Mouse (Mus musculus) gastrocnemius, postnatal 36 days (tissue): Measurements from ENCODE around the gene Catsperg2. TPM values are rescaled to one million over a fixed set of nuclear protein-coding genes. Genes with fewer than 3 reads are reported as not detected.
"Not testable (repeated sequence)": the region's sequence is repeated elsewhere in the genome, so short reads cannot be mapped to it uniquely, and the experiment has no call there.

Source experiments
- DNase-seq, 2 experiments: peaks; one replicate each; pipeline ENCODE4 v3.0.0; 2022
- intact Hi-C: fragments of 180-260 bp; cut with DNase I; formaldehyde crosslinking; loops from one replicate; pipeline ENCODE4 v1.15.1; 2025
- long read RNA-seq, 2 experiments: library from polyadenylated mRNA; stranded (forward); transcript quantifications; one replicate each; pipeline ENCODE4 v2.0.0; 2021
- microRNA-seq, 2 experiments: library from miRNA; unstranded; fragments of <30 nt; microRNA quantifications; one replicate each; pipeline ENCODE4 v1.2.0; 2021
- total RNA-seq, 2 experiments: library from RNA; stranded (reverse); gene quantifications; 2 replicates each; pipeline ENCODE4 v1.2.3; 2021

Catsperg2 gene
- not detected for total RNA-seq
- long read RNA-seq, experiment 1 = 0 reads
- long read RNA-seq, experiment 2 = 0 reads

DNA sequence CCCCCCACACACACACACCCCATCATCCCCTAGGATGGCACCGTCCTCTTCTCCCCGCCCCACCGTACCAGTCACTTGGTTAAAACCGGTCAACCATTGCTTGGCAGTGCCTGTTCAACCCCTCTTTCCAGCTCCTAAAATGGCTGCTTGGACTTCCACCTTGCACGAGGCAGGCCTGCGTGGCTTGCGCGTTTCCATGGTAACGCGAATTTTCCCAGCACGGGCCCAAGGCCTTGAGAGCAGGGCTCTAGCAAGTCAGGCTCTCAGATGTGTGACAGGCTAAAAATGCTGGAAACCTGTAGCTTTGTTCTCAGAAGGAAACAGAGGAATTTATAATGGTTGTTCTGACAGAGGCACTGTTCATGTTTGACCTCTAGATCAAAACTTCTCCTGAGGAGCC, at the start of gene Catsperg2:
Catsperg2 (minus strand) TSS at position 173 of the 400 bp plus-strand sequence.
- intact Hi-C loops, DNase-seq: not testable (repeated sequence)

DNA sequence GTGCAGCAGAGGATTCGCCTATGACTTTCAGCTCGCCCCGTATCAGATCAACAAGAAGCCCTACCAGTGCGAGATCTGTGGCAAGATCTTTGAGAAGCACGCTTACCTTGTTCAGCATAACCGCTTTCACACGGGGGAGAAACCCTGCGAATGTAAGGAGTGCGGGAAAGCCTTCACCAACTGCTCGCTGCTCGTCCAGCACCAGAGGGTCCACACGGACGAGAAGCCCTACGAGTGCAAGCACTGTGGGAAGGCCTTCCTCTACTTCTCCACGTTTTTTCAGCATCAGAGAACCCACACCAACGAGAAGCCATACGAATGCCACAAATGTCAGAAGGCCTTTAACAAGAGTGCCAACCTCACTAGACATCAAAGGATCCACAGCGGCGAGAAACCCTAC, 49.7 kb upstream of the Catsperg2 start:
- intact Hi-C loops = no loop called here
- DNase-seq = no peak

DNA sequence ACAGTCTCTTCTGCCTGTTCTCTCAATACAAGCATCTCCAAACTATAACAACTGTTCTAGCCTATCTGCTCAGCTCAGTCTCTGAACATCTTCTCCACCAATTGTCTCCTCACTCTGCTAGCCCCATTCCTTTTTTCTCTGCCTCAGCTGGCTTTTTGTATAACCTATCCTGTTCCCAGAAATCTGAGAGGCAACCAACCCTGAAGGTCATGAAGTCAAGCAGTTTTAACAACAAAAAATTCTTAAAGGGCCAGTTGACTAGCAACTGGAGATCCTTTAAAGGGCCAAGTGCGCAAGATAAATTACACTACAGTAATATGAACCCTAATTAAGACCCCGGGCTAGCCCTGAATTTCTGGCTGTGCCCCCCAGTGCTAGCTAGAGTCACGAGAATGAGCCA, 47.5 kb upstream of the Catsperg2 start:
- no peak for DNase-seq

DNA sequence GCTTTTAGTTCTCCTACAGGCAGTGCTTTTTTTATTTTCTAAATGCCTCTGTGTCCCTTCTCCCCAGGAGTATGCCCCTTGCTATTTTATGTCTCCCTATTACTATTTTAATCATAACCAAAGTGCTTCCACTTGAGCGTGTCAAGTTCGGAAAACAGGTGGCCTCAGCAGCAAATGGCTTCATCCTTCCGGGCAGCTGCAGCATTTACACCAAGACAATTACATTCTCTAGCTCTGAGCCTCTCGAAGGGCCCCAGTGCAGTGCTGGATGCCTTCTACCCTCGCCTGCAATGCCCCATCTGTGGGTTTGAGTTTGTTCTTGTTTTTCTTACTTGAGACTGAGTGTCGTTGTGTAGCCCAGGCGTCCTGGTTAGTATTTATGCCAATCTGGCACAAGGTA, 46.7 kb upstream of the Catsperg2 start:
- DNase-seq = no peak
- intact Hi-C loops = loop anchor here (5.0 kb wide), 1 partner anchor 281 kb away; no protein-coding TSS in a partner anchor

More for the DNA sequence above, 47.5 kb upstream of the Catsperg2 start:
- intact Hi-C loops = loop anchor here (5.0 kb wide), 1 partner anchor 282 kb away; no protein-coding TSS in a partner anchor

- intact Hi-C loops = loop anchor here (5.0 kb wide), 1 partner anchor 48 kb away; the partner anchor contains the start of gene Zfp790
- DNase-seq = no peak
Measured at GRCm38 (mm10) chr7:29768980-29769379, 42.1 kb upstream of the Catsperg2 start.

GRCm38 (mm10) chr7:29768090-29768900, 41.5 kb upstream of the Catsperg2 start, which contains the start of gene Zfp84:
Zfp84 (plus strand) TSS chr7:29768552.
- peak; percentile 75 to 76 for DNase-seq
- intact Hi-C loops = loop anchor here (5.0 kb wide), 1 partner anchor 49 kb away; the partner anchor contains the start of gene Zfp790

GRCm38 (mm10) chr7:29767058-29767686, 40.3 kb upstream of the Catsperg2 start:
- intact Hi-C loops = loop anchor here (5.0 kb wide), 1 partner anchor 50 kb away; the partner anchor contains the start of gene Zfp790
- peak; percentile 71 to 73 for DNase-seq

- intact Hi-C loops = loop anchor here (5.0 kb wide), 1 partner anchor 53 kb away; the partner anchor contains the start of gene Zfp790
- no peak for DNase-seq
Measured at GRCm38 (mm10) chr7:29764702-29765101, 37.9 kb upstream of the Catsperg2 start.

GRCm38 (mm10) chr7:29760476-29760875, 33.6 kb upstream of the Catsperg2 start:
- DNase-seq = no peak
- intact Hi-C loops = no loop called here

GRCm38 (mm10) chr7:29742258-29742657, 15.4 kb upstream of the Catsperg2 start:
- no peak for DNase-seq
- intact Hi-C loops = no loop called here

DNA sequence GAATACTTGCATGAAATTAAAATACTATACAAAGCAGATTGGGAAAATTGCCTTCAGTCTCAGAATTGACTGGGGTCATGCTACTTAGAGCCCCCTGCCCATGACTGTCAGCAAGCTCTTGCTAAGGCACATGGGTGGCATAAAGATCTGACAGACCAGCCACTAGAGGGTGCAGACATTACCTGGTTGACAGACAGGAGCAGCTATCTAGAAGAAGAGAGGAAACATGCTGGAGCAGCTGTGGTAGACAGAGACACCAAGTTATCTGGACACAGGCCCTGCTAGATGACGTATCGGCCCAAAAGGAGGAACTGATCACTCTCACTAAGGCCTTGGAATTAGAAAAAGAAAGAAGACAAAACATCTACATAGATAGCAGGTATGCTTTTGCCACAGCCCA, 1.2 kb upstream of the Catsperg2 start:
- no peak for DNase-seq

DNA sequence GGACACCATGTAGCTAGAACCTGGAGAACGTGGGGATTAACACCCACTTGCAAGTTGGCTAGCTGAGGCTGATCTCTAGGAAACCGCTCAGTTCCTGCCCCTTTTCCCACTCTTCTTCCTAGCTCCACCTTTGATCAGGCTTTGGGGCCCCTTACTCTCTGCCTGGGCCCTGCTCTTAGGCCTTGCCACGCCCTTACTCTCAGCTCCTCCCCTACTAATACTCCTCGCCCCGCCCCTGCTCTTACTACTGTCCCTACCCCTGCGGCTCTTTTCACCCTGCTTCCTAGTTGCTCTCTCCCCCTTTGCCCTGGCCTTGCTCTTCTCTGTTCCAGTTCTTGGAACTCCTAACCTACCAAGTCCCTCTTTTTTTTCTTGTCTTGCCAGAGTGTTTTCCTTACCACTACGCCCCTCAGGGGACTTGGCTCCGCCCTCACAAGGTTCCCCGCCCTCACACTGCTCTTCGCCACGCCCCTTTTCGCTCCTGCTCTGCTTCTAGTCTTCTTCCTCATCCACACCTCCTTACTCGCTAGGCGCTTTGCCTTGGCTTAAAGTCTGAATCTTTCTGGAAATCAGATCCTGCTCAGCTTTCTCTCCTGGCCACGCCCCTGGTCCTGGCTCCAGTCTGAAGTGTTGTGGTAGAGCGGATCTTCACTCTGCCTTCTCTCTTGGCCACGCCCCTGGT, 1.2 kb downstream of the Catsperg2 start:
- DNase-seq, intact Hi-C loops: not testable (repeated sequence)

More for the DNA sequence above, 1.2 kb upstream of the Catsperg2 start:
- intact Hi-C loops = no loop called here

GRCm38 (mm10) chr7:29708891-29709290, 17.9 kb downstream of the Catsperg2 start:
- DNase-seq, intact Hi-C loops: not testable (repeated sequence)

GRCm38 (mm10) chr7:29695231-29695630, 31.6 kb downstream of the Catsperg2 start:
- DNase-seq, intact Hi-C loops: not testable (repeated sequence)

- DNase-seq = no peak
- intact Hi-C loops = no loop called here
Measured at GRCm38 (mm10) chr7:29681868-29682267, 45.0 kb downstream of the Catsperg2 start.

Small RNA genes within 50 kb of the gene (microRNA-seq; reads per million reads assigned to microRNA genes)
- 0.74 to 3.9 reads per million in 2 experiments for gene Mir1964

Other genes starting within 250 kb of the Catsperg2 start
- 1 to 10 TPM; 6.3 to 6.5 TPM for gene Sipa1l3, start 208.4 kb downstream of the Catsperg2 start, total RNA-seq
- gene Zfp84, start 41.5 kb upstream of the Catsperg2 start, total RNA-seq = 1 to 10 TPM; 5.8 to 6.8 TPM
- 1 to 10 TPM; 1.2 to 2.2 TPM for gene Zfp30, start 57.0 kb upstream of the Catsperg2 start, total RNA-seq
- gene Zfp790, start 89.1 kb upstream of the Catsperg2 start, total RNA-seq = 1 to 10 TPM; 6.3 to 9.7 TPM
- 1 to 10 TPM; 1.2 to 1.9 TPM for gene Zfp940, start 126.6 kb upstream of the Catsperg2 start, total RNA-seq
- 1 to 10 TPM; 2.5 to 2.6 TPM for gene Zfp420, start 132.9 kb upstream of the Catsperg2 start, total RNA-seq
- gene Zfp27, start 179.5 kb upstream of the Catsperg2 start, total RNA-seq = 1 to 10 TPM; 6.1 to 7.9 TPM
- 1 to 10 TPM; 4.0 to 6.3 TPM for gene Zfp383, start 181.2 kb upstream of the Catsperg2 start, total RNA-seq
- 1 to 10 TPM; 4.8 to 5.5 TPM for gene Zfp74, start 227.1 kb upstream of the Catsperg2 start, total RNA-seq